Mouse (Mus musculus): ENCODE data around the gene Gtf2h1.

DNA sequence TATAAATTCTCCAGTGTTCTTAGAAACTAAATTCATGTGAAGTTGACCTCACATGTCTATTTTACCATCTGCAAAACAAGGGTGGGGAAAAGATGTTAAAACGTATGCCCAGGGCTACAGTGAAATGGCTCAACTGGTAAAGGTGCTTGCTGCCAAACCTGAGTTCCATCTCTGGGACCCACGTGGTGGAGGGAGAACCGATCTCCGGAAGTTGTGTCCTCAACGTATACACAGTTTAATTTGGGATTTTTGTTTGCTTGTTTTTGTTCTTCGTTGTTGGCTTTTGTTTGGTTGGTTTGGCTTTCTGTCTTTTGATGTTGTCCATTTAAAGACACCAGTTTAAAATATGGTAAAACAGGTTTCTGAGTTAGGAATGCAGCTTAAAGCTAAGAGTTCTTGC lies 876 bp downstream of the Gtf2h1 start:
- no peak for TF ChIP-seq EP300 (IDR thresholded peaks at IDR 0.05; ENCODE audit: insufficient read depth, low read depth, low read length)
- no peak for TF ChIP-seq CTCF (IDR thresholded peaks at IDR 0.05; ENCODE audit: low read depth, low read length)
- TF ChIP-seq POLR2A (IDR thresholded peaks at IDR 0.05; ENCODE audit: insufficient read depth, low read length): no peak

Measured in ES-Bruce4 (cell line).